Mouse (Mus musculus) liver, embryonic 13.5 days (tissue): ENCODE data around the gene Polr1d. TPM values are rescaled to one million over a fixed set of nuclear protein-coding genes. Genes with fewer than 3 reads are reported as not detected.

ENCODE experiments used
- ATAC-seq: fragments of 200-750 bp; cut with Nextera tagmentation; 2 replicates; pipeline ENCODE4 v1.8.0; 2017; ENCODE audit warnings: low read depth, mild to moderate bottlenecking, moderate number of reproducible peaks, moderate library complexity
- DNase-seq: peaks from one replicate; pipeline ENCODE4 v3.0.0; 2022
- H3K27ac ChIP-seq: fragments of 300-500 bp; sonication (generic); 2 replicates; pipeline ENCODE4 v1.5.1; 2015; ENCODE audit warnings: moderate library complexity, mild to moderate bottlenecking, inconsistent platforms
- H3K27me3 ChIP-seq: fragments of 300-500 bp; sonication (generic); 2 replicates; pipeline ENCODE4 v1.6.1; 2015; ENCODE audit warnings: mild to moderate bottlenecking, inconsistent platforms
- H3K36me3 ChIP-seq: fragments of 300-500 bp; sonication (generic); 2 replicates; pipeline ENCODE4 v1.6.1; 2015; ENCODE audit warnings: mild to moderate bottlenecking, inconsistent platforms
- H3K4me1 ChIP-seq: fragments of 300-500 bp; sonication (generic); replicated peaks from 2 replicates; pipeline ENCODE4 v1.6.1; 2015; ENCODE audit warnings: inconsistent platforms
- H3K4me2 ChIP-seq: fragments of 300-500 bp; sonication (generic); 2 replicates; pipeline ENCODE4 v1.6.1; 2015; ENCODE audit warnings: inconsistent platforms, mild to moderate bottlenecking, moderate library complexity
- H3K4me3 ChIP-seq: fragments of 300-500 bp; sonication (generic); replicated peaks from 2 replicates; pipeline ENCODE4 v1.5.1; 2015; ENCODE audit warnings: mild to moderate bottlenecking, inconsistent platforms
- H3K9ac ChIP-seq: fragments of 300-500 bp; sonication (generic); 2 replicates; pipeline ENCODE4 v1.6.1; 2015; ENCODE audit warnings: mild to moderate bottlenecking, inconsistent platforms
- H3K9me3 ChIP-seq: fragments of 300-500 bp; sonication (generic); replicated peaks from 2 replicates; pipeline ENCODE4 v1.6.1; 2016; ENCODE audit warnings: inconsistent platforms
- WGBS: fragments of 180-500 bp; shearing (Covaris S2); methylation state at CpG from one replicate; pipeline ENCODE4 v1.1.7; 2015; ENCODE audit not compliant: insufficient replicate concordance; 5-methylcytosine and 5-hydroxymethylcytosine counted together
- polyA plus RNA-seq: library from polyadenylated mRNA; unstranded; fragments of >200 nt; fragmentation: Nextera tagmentation; extraction: Ambion mirVana; gene quantifications from 2 replicates; pipeline ENCODE4 v1.2.1, GENCODE M21; 2015

Gene Polr1d
- polyA plus RNA-seq, 1 experiment from 2014 or later: 112 TPM

GRCm38 (mm10) chr5:147124794-147125193 is 47.9 kb downstream of the Polr1d start:
- Histone ChIP-seq H3K9me3 (peaks cover 11% of the 10 kb centered on the region; the same call in 1 of the 2 replicates), H3K36me3 (no peaks in the 10 kb centered on the region), H3K4me1 (0 out of 2 replicates have a peak, but pooled peaks cover 4% of the 10 kb centered on the region), H3K27me3 (no peaks in the 10 kb centered on the region), H3K4me2 (no peak overlapping the region), H3K4me3 (no peak overlapping the region), H3K27ac (no peak overlapping the region), H3K9ac (no peak overlapping the region)
- 62% methylated on average over 9 of the region's 9 CpGs for WGBS
- DNase-seq: no peak
- no peak for ATAC-seq

- 0 out of 2 replicates have a peak, but pooled peaks cover 4% of the 10 kb centered on the region for H3K4me1 ChIP-seq
- no peak overlapping the region for H3K9ac ChIP-seq
- DNase-seq (no peak), ATAC-seq (no peak)
- no peak overlapping the region for H3K27ac ChIP-seq
- H3K4me2 ChIP-seq: no peak overlapping the region
- 70% methylated on average over 13 of the region's 13 CpGs for WGBS
- H3K9me3 ChIP-seq: peaks cover 11% of the 10 kb centered on the region; the same call in 1 of the 2 replicates
- no peak overlapping the region for H3K4me3 ChIP-seq
- H3K36me3 ChIP-seq: no peaks in the 10 kb centered on the region
- no peaks in the 10 kb centered on the region for H3K27me3 ChIP-seq
Measured at GRCm38 (mm10) chr5:147125542-147126185, 48.8 kb downstream of the Polr1d start.

- Histone ChIP-seq H3K4me1 (0 out of 2 replicates have a peak, but pooled peaks cover 4% of the 10 kb centered on the region), H3K27me3 (no peaks in the 10 kb centered on the region), H3K9me3 (0 out of 2 replicates have a peak, but pooled peaks cover 7% of the 10 kb centered on the region), H3K36me3 (no peaks in the 10 kb centered on the region), H3K4me2 (no peak overlapping the region), H3K4me3 (no peak overlapping the region), H3K9ac (no peak overlapping the region), H3K27ac (no peak overlapping the region)
- 59% methylated on average over 4 of the region's 4 CpGs for WGBS
- no peak for DNase-seq
- ATAC-seq: no peak
Measured at GRCm38 (mm10) chr5:147127860-147128259, 51.0 kb downstream of the Polr1d start.

- no peak overlapping the region for H3K4me3 ChIP-seq
- no peak for ATAC-seq
- 53% methylated on average over 2 of the region's 2 CpGs for WGBS
- no peak overlapping the region for H3K9ac ChIP-seq
- DNase-seq: no peak
- no peak overlapping the region for H3K4me2 ChIP-seq
- no peaks in the 10 kb centered on the region for H3K36me3 ChIP-seq
- no peaks in the 10 kb centered on the region for H3K27me3 ChIP-seq
- H3K27ac ChIP-seq: no peak overlapping the region
- no peaks in the 10 kb centered on the region for H3K4me1 ChIP-seq
- 0 out of 2 replicates have a peak, but pooled peaks cover 7% of the 10 kb centered on the region for H3K9me3 ChIP-seq
Measured at GRCm38 (mm10) chr5:147129484-147129883, 52.6 kb downstream of the Polr1d start.

- H3K9me3 ChIP-seq: no peaks in the 10 kb centered on the region
- DNase-seq: no peak
- no peak overlapping the region for H3K4me2 ChIP-seq
- H3K27me3 ChIP-seq: no peaks in the 10 kb centered on the region
- no peak overlapping the region for H3K9ac ChIP-seq
- H3K27ac ChIP-seq: no peak overlapping the region
- ATAC-seq: no peak
- WGBS: 60% methylated on average over 4 of the region's 4 CpGs
- no peaks in the 10 kb centered on the region for H3K36me3 ChIP-seq
- no peaks in the 10 kb centered on the region for H3K4me1 ChIP-seq
- H3K4me3 ChIP-seq: no peak overlapping the region
Measured at GRCm38 (mm10) chr5:147131912-147132311, 55.1 kb downstream of the Polr1d start.

DNA sequence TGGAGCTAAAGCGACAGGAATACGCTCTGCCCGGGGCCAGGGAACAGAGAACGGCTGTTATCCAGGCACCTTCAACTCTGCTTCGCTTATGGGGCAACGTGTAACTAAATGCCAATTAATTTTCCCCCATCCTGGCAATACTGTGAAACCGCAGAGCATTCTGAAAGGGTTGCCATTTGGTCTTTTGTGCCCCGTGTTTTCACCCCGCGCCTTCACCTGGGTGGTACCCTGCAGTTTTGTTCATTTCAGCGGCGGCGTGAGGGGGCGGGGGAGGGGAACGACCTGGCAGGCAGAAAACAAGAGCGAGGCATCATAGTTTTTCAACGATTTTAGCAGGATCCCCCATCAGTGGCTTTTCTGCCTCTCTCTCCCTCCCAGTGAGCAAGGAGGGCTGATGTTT is 56.8 kb downstream of the Polr1d start:
- Histone ChIP-seq H3K36me3 (no peaks in the 10 kb centered on the region), H3K4me2 (peak overlapping the region; percentile 16; the same call in 1 of the 2 replicates), H3K9ac (no peak overlapping the region), H3K4me1 (no peaks in the 10 kb centered on the region), H3K4me3 (no peak overlapping the region), H3K27ac (no peak overlapping the region), H3K27me3 (no peaks in the 10 kb centered on the region), H3K9me3 (no peaks in the 10 kb centered on the region)
- 37% methylated on average over 17 of the region's 17 CpGs for WGBS
- DNase-seq: no peak
- no peak for ATAC-seq

- Histone ChIP-seq H3K36me3 (no peaks in the 10 kb centered on the region), H3K9ac (no peak overlapping the region), H3K27me3 (no peaks in the 10 kb centered on the region), H3K27ac (no peak overlapping the region), H3K4me2 (no peak overlapping the region), H3K4me3 (no peak overlapping the region), H3K4me1 (no peaks in the 10 kb centered on the region), H3K9me3 (no peaks in the 10 kb centered on the region)
- ATAC-seq (no peak), DNase-seq (no peak)
- WGBS: 45% methylated on average over 8 of the region's 8 CpGs
Measured at GRCm38 (mm10) chr5:147134341-147135088, 57.7 kb downstream of the Polr1d start.

GRCm38 (mm10) chr5:147135089-147135446 is 58.2 kb downstream of the Polr1d start:
- Histone ChIP-seq H3K27me3 (no peaks in the 10 kb centered on the region), H3K4me1 (no peaks in the 10 kb centered on the region), H3K27ac (no peak overlapping the region), H3K4me2 (no peak overlapping the region), H3K9ac (no peak overlapping the region), H3K36me3 (no peaks in the 10 kb centered on the region), H3K9me3 (no peaks in the 10 kb centered on the region), H3K4me3 (no peak overlapping the region)
- DNase-seq (no peak), ATAC-seq (no peak)
- WGBS: 83% methylated on average over 3 of the region's 3 CpGs

DNA sequence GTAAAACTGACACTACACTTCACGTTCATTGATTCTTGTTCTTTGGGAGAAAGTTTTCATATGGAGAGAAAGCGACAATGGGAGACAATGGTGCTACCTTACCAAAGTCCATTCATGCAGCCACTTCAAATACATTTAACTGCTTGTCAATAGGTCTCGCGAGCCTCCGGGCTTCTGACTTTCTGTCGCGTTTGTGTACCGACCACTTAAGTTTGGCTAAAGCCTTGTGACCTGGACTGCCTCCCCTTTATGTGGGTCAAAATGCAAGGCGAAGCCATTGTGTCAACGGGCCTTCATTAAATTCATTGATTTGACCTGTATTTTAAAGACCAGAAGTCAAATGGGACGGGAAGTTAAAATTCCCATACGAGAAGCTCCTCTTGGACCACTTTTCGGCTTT is 59.1 kb downstream of the Polr1d start:
- no peak overlapping the region for H3K4me3 ChIP-seq
- no peak overlapping the region for H3K27ac ChIP-seq
- no peak overlapping the region for H3K9ac ChIP-seq
- H3K4me1 ChIP-seq: no peaks in the 10 kb centered on the region
- H3K36me3 ChIP-seq: no peaks in the 10 kb centered on the region
- DNase-seq: no peak
- H3K9me3 ChIP-seq: no peaks in the 10 kb centered on the region
- 65% methylated on average over 13 of the region's 13 CpGs for WGBS
- H3K4me2 ChIP-seq: no peak overlapping the region
- H3K27me3 ChIP-seq: no peaks in the 10 kb centered on the region
- ATAC-seq: no peak

GRCm38 (mm10) chr5:147147340-147147739 is 70.5 kb downstream of the Polr1d start:
- Histone ChIP-seq H3K27me3 (no peaks in the 10 kb centered on the region; the same call in 1 of the 2 replicates), H3K9me3 (no peaks in the 10 kb centered on the region), H3K27ac (no peak overlapping the region), H3K9ac (no peak overlapping the region), H3K4me2 (no peak overlapping the region), H3K36me3 (no peaks in the 10 kb centered on the region), H3K4me1 (no peaks in the 10 kb centered on the region), H3K4me3 (no peak overlapping the region)
- DNase-seq (no peak), ATAC-seq (no peak)

DNA sequence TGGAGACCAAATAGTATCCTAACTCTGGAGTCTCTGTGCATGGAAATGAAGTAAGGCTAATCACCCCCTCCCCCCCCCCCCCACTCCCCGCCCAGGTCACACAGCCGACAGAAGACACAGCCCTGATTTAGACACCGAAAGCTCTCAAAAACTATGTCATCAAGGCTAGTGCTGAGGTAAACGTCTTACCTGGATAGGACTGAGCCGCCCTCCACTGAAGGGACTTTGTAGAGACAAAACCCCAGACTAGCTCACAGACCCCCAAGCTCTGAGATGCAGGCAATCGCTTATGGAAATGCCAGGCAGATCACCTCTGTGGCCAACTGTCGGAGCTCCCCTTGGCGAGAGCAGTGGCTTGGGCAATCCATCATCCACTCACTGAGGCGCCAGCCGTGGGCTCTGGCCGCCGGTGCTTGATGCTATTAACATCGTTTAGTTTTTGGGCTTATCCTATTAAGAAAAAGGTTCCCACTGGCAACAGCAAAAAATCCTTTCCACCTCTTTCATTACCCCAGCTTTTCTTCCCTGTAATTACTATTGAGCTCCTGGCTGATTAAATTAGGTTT is 78.0 kb downstream of the Polr1d start:
- peaks cover 18% of the 10 kb centered on the region for H3K27me3 ChIP-seq
- WGBS: 19% methylated on average over 13 of the region's 13 CpGs
- ATAC-seq: no peak

More for the DNA sequence above, 78.0 kb downstream of the Polr1d start:
- H3K27ac ChIP-seq: no peak overlapping the region
- H3K36me3 ChIP-seq: no peaks in the 10 kb centered on the region
- H3K9ac ChIP-seq: no peak overlapping the region
- no peak overlapping the region for H3K4me3 ChIP-seq
- H3K4me2 ChIP-seq: no peak overlapping the region
- no peaks in the 10 kb centered on the region for H3K9me3 ChIP-seq
- H3K4me1 ChIP-seq: no peaks in the 10 kb centered on the region
- no peak for DNase-seq
